Mouse (Mus musculus) T-helper 1 cell (primary cell): ENCODE measurements around the gene Ccr10.

Experiments used
- in situ Hi-C: fragments of 300-600 bp; cut with MboI, MseI; formaldehyde crosslinking; loops from one replicate; pipeline ENCODE4 v1.15.1; 2025; ENCODE audit warnings: high pct_unique_total_duplicates

Gene Ccr10

GRCm38 (mm10) chr11:101188166-101188805 is 13.0 kb upstream of the Ccr10 start:
- in situ Hi-C loops: no loop called here

DNA sequence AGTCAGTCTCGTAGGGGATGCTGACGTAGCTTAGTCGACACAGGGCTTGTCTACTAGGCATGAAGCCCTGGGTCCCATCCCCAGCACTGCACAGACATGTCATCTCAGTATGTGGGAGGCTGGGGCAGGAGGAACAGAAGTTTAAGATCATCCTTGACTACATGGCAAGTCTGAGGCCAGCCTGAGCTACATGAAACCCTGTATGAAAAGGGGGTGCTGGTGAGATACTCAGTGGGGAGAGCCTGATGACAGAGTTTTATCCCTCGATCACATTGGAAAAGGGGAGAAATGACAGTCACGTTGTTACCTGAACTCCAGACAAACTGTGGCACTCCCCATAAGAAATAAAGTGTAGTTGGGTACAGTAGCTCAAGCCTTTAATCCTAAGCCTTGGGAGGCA is 12.3 kb upstream of the Ccr10 start:
- in situ Hi-C loops: no loop called here

DNA sequence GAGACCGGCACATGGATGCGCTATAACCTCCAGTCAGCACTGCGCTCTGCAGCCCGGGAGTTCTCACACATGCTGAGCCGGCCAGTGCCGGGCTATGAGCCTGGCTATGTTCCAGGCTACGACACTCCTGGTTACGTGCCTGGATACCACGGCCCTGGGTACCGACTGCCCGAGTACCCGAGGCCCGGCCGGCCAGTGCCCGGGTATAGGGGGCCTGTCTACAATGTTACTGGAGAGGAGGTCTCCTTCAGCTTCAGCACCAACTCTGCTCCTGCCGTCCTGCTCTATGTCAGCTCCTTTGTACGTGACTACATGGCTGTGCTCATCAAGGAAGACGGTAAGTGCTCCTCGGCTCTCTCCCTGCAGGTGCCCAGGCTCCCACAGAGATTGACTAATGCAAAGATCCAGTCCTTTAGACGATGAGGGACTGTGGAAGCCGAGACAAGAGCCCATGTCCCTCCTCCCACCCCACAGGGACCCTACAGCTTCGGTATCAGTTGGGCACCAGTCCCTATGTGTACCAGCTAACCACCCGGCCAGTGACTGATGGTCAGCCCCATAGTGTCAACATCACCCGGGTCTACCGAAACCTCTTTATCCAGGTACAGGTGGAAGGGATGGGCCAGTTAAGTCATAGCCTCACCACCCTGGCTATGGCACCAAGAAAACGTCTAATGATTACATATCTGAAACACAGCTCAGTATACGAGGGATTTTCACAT is 11.4 kb upstream of the Ccr10 start:
- in situ Hi-C loops: no loop called here

- in situ Hi-C loops: no loop called here
Measured at GRCm38 (mm10) chr11:101185441-101185840, 10.2 kb upstream of the Ccr10 start.

- in situ Hi-C loops: no loop called here
Measured at GRCm38 (mm10) chr11:101184984-101185383, 9.7 kb upstream of the Ccr10 start.

DNA sequence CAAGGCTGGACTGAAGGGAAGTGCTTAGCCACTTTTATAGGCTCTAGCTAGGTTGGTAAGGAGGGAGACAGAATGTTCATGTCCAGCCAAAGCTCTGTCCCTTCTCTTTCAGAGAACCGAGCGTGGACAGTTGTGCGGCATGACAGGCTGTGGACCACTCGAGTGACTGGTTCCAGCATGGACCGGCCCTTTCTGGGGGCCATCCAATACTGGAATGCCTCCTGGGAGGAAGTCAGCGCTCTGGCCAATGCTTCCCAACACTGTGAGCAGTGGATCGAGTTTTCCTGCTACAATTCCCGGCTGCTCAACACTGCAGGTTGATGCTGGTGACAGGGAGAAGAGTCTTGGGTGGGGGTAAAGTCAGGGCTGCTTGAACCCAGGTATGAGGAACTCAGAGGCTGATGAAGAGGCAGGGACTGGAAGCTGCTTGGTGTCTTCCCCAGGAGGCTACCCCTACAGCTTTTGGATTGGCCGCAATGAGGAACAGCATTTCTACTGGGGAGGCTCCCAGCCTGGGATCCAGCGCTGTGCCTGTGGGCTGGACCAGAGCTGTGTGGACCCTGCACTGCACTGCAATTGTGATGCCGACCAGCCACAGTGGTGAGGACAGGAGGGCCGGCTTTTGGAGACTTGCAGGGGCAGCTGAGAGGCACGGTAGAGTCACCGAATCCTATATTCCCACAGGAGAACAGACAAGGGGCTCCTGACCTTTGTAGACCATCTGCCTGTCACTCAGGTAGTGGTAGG is 7.7 kb upstream of the Ccr10 start:
- in situ Hi-C loops: no loop called here

- in situ Hi-C loops: no loop called here
Measured at GRCm38 (mm10) chr11:101181961-101182360, 6.7 kb upstream of the Ccr10 start.

GRCm38 (mm10) chr11:101180846-101181740 is 5.8 kb upstream of the Ccr10 start:
- in situ Hi-C loops: no loop called here

DNA sequence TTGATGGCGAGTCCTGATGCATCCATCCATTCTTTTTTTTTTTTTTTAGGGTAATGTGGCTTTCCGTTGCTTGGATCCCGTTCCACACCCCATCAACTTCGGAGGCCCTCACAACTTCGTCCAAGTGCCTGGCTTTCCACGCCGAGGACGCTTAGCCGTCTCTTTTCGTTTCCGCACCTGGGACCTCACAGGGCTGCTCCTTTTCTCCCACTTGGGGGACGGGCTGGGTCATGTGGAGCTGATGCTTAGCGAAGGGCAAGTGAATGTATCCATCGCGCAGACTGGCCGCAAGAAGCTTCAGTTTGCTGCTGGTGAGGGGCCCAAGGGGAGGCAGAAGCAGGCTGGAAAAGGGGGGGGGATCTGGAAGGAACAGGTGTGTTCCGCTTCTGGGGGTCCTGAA is 5.0 kb upstream of the Ccr10 start:
- in situ Hi-C loops: no loop called here

- in situ Hi-C loops: no loop called here
Measured at GRCm38 (mm10) chr11:101179306-101179705, 4.1 kb upstream of the Ccr10 start.

- in situ Hi-C loops: no loop called here
Measured at GRCm38 (mm10) chr11:101178061-101179058, 3.1 kb upstream of the Ccr10 start.

DNA sequence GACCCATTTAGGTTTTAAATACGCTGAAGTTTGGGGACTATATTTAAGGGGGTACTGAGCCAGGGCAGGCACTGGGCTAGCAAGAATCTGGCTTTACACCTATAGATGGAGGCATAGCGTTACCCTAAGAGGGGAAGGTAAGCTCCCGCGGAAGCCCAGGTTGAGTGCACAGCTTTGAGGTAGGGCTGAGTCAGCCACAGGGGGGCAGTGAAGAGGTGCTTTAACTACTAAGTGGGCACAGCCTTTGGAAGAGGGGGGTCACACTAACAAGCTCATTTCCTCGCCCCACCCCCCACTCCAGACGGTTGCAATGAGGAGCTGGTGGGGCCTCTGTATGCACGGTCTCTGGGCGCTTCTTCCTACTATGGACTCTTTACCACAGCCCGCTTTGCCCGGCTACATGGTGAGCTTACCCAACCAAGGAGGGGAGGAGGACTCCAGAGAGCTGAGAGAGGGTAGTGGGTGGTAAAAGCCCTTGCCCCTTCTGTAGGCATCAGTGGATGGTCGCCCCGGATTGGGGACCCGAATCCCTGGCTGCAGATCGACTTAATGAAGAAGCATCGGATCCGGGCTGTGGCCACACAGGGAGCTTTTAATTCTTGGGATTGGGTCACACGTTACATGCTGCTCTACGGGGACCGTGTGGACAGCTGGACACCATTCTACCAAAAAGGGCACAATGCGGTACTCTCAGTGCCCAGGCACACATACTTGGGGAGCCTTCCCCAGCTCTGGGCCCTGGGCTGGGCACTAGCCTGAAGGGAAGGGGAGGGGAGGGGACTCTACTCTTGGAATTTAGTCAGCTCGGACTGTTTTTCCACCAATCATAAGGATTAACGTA is 1.9 kb upstream of the Ccr10 start:
- in situ Hi-C loops: no loop called here

DNA sequence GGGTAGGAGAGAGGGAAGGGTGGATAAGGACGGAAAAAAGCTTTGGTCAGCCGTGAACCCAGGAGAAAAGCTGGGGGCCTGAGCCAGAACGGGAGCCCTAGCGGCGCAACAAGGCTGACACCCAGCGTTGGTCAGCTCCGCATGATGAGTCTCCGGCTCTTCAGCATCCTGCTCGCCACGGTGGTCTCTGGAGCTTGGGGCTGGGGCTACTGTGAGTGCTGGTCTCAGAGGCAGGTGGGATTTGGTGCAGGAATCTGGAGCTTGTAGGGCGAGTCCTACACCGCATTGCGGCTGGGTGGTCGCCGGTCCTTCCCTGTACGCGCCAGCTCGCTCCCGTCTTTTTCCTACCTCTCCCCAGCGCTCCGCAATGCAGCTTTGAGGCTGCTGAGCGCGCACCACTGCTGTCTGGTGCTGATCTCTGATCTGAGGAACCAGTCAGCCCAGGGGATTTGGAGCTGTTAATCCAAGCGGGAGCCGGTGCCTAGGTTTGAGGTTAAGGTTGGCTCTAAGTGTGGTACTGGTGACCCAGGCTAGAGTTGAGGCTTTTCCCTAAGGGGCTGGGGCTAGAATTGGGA is 961 bp upstream of the Ccr10 start:
- in situ Hi-C loops: no loop called here

DNA sequence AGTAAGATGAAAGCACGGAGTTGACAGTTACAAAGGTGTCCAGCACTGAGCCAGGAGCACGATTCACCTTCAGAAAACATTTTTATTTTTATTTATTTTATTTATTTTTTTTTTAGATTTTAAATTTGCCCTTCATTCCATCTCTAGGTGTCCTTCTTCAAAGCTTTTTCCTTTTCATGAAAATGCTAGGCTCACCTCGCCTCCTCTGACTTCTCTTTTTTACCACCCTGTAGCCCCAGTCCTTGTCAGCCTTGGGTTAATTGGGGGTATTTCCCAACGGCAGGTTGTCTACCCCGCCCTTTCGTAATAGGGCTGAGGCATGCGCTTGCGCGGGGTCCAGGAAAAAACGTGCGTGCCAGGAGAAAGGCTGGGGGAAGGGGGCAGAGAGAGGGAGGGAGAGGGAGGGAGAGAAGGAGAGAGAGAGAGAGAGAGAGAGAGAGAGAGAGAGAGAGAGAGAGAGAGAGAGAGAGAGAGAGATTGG is 433 bp upstream of the Ccr10 start:
- in situ Hi-C loops: no loop called here

DNA sequence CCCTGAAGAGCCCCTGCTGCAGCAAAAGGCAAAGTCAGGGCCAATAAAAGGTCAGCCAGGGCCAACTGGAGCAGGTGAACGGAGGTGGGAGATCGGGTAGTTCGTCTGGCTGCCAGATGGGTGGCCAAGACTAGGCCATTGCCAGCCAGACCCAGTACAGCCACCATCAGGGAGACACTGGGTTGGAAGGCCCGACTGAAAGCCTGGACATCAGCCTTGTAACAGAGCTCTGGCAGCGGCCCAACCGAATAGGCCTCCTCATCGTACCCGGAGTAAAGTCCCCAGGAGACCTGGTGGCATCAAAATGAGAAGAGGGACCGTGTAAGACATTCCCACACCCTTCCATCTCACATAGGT is 876 bp downstream of the Ccr10 start:
- in situ Hi-C loops: loop anchor here (5.0 kb wide), 1 partner anchor 92 kb away; the partner anchor contains the start of gene Coasy

DNA sequence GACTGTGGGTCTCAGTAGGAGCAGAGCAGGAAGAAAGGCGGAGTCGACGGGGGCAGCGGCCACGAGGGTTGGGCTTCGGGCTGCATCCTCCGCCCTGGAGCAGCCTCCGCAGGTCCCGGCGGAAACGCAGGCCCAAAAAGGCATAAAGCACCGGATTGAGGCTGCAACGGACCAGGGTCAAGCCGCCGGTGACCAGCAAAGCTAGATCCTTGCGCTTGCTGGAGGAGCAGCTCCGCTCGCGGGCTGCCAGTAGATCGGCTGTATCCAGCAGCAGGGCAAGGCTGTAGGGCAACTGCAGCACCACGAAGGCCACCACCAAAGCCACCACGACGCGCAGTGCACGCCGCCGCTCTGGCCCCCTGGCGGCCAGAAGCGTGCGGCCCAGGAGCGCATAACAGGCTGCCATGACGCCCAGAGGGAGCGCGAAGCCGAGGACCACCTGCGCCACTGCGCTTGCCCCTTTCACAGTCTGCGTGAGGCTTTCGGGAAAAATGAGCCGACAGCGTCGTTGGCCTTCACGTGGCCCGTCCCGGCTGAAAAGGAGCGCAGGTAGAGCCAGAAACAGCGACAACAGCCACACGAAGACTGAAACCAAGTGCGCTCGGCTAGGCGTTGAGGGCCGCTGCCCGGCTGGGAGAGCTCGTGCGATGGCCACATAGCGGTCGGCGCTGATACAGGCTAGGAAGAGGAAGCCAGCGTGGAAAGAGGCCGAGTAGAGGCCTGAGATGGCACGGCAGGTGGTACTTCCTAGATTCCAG is 1.4 kb downstream of the Ccr10 start:
- in situ Hi-C loops: loop anchor here (5.0 kb wide), 1 partner anchor 92 kb away; the partner anchor contains the start of gene Coasy

- in situ Hi-C loops: loop anchor here (5.0 kb wide), 1 partner anchor 91 kb away; the partner anchor contains the start of gene Coasy
Measured at GRCm38 (mm10) chr11:101173112-101173511, 2.1 kb downstream of the Ccr10 start.

GRCm38 (mm10) chr11:101172434-101172815 is 2.8 kb downstream of the Ccr10 start:
- in situ Hi-C loops: loop anchor here (5.0 kb wide), 1 partner anchor 90 kb away; the partner anchor contains the start of gene Coasy
